Mouse (Mus musculus): Measurements from ENCODE around the gene Tmed6. TPM values are rescaled to one million over a fixed set of nuclear protein-coding genes. Genes with fewer than 3 reads are reported as not detected.
A peak's percentile ranks its signal among the peaks of the same experiment; 100 is the strongest.
"Not testable (repeated sequence)": the region's sequence is repeated elsewhere in the genome, so short reads cannot be mapped to it uniquely, and the experiment has no call there.

The Tmed6 gene
- not detected in 2 replicates for polyA plus RNA-seq (2012; rRNA removed)

DNA sequence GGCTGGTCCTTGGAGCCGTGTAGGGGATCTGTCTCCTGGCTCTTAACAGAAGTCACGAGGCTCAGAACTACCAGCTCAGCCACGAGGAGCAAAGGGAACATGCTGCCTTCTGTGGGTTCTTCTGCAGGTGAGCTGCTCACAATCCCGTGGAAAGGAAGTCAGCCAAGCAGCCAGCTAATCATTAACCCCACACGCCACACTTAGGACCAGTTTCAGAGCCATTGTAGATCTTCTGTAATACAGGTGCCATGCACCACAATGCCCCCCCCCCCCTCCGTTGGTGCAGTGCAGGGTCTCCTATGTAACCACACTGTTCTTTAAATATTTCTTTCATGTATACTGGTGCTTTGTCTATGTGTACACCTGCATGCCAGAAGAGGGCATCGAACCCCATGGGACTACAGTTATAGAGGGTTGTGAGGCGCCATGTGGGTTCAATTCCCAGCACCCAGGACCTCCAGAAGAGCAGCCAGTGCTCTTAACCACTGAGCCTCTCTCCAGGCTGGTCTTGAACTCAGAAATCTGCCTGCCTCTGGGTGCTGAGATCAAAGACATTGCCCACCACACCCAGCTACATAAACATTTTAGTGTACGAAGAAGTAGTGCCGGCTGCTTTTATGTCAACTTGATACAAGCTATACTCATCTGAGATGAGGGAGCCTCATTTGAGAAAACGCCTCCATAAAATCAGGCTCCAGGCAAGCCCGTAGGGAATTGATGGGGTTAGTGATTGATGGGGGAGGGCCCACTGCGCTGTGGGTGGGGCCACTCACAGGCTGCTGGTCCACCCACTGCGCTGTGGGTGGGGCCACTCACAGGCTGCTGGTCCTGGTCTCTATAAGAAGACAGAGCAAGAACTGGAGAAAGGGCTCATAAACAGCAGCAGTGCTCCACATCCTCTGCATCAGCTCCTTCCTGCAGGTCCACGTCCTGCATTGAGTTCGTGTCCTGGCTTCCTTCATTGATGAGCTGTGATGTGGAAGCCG lies at the start of gene Tmed6:
Gene Tmed6, minus strand, starts transcription at position 134 of the 986 bp plus-strand sequence.
- DNase-seq (ENCODE audit: low spot score) = no peak

DNA sequence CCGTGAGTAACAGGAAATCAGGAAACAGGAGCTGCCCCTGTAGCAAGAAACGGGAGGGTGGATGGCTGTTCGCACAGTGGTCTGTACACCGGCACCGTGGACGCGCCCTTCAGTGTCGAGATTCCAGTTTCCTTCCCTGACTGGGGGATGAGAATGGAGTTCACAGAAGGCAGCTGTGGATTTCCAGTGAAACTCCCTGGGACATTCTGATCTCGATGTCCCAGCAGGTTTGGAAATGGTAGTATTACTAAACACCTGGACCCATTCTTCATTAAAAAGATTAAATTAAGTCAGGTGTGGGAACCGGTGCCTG lies 49.5 kb upstream of the Tmed6 start:
- no peak for DNase-seq (ENCODE audit: low spot score)

- DNase-seq (ENCODE audit: low spot score) = no peak
Measured at GRCm38 (mm10) chr8:107114150-107115007, 48.9 kb upstream of the Tmed6 start.

DNA sequence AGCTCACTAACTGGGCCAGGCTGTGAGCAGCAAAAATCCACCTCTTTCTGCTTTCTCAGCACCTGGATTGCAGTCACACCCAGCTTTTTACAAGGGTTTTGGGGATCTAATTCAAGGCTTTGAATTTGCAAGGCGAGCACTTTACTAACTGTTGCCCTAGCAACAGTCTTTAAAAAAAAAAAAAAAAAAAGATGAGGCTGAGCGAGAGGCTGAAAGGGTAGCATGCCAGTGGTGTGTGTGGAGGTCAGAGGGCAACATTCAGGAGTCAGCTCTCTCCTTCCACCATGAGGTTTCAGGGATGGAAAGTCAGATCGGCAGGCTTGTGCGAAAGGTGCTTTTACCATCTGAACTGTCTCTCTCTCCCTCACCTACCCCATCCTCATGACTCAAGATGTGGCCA lies 47.8 kb upstream of the Tmed6 start:
- DNase-seq (ENCODE audit: low spot score) = no peak

DNA sequence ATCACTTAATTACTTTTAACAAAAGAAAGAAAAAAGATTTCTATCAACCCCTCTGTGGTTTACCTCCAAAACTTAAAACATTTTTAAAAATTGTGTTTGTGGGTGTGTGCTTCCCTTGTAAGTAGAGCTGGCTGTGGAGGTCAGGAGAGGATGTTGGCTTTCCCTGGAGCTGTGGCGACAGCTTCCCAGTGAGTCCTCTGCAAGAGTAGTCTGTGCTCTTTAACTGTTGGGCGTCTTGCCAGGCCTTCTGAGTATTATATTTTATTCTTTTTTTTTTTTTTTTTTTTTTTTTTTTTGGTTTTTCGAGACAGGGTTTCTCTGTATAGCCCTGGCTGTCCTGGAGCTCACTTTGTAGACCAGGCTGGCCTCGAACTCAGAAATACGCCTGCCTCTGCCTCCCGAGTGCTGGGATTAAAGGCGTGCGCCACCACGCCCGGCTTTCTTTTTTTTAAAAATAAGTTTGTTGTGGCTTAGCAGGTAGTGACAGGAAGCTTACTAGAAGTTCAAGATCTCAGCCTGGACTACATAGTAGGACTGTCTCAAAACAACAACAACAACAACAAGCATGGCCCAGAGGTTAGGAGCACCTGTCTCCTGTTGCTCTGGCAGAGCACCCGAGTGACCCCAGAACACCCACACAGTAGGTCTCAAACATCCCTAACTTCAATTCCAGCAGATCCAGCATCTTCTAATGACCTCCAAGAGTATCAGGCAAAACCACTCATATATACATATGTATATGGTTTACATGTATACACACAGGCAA lies 46.1 kb upstream of the Tmed6 start:
- no peak for DNase-seq (ENCODE audit: low spot score)

- DNase-seq (ENCODE audit: low spot score) = no peak
Measured at GRCm38 (mm10) chr8:107110629-107111330, 45.3 kb upstream of the Tmed6 start.

DNA sequence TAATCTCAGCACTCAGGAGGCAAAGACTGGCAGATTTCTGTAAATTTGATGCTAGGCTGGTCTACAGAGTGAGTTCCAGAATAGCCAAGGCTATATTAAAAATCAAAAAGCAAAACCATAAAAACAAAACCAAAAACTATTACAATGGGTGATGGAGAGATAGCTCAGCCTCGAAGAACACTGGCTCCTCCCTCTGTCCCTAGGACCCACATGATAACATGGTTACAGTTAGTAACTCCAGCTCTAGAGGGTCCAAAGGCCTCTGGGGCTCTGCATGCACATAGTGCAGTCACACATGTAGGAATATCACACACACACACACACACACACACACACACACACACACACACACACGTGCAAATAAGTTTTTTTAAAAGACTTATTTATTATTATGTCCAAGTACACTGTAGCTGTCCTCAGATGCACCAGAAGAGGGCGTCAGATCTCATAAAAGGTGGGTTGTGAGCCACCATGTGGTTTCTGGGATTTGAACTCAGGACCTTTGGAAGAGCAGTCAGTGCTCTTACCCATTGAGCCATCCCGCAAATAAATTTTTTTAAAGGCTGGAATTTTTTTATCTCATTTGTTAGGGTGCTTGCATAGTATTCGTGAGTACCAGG lies 44.5 kb upstream of the Tmed6 start:
- DNase-seq (ENCODE audit: low spot score) = no peak

- DNase-seq (ENCODE audit: low spot score) = no peak
Measured at GRCm38 (mm10) chr8:107108978-107109720, 43.7 kb upstream of the Tmed6 start.

DNA sequence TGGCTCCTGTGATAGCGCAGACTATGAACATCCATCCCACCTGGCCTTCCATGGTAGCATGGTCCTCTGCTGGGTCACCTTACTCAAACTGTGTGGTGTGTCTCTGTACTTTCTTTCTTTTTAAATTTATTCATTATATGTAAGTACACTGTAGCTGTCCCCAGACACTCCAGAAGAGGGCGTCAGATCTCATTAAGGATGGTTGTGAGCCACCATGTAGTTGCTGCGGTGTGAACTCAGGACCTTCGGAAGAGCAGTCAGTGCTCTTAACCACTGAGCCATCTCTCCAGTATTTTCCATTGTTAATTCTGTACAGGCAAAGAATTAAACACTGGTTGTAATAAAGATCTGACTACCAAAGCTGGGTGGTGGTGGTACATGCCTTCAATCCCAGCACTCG lies 42.6 kb upstream of the Tmed6 start:
- DNase-seq (ENCODE audit: low spot score) = not testable (repeated sequence)

DNA sequence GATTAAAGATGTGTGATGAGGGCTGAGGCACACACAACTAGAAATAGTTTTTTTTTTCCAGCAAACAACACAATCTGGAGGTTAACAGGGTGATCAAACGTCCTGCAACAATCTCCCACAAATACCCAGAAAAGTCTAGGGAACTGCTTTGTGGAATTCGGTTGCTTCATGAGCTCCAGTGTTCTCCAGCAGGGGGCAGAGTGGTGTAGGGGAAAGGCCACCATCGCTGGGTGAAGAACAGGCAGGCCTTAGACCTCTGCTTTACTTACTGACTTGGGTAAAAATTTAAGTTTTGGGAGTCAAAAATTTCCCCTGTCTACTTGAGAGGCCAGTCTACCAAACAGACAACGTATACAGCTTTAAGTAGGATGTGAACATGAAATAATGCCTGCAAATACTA lies 39.1 kb upstream of the Tmed6 start:
- DNase-seq (ENCODE audit: low spot score) = peak; percentile 47

DNA sequence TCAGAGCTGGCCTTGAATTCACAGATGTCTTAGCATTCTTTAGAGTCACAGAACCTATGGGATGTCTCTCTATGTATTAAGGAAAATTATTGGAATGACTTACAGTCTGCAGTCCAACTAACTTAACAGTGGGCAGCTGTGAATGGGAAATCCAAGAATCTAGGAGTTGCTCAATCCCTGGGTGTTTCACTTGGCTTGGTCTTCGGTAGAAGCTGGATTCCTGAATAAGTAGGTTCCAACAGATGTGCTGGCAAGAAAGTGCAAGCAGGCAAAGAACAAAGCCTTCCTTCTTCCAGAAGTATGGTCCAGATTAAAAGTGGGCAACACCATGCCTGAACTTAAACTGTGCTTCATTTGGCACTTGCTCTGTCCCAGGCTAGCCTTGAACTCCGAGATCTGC lies 35.2 kb upstream of the Tmed6 start:
- no peak for DNase-seq (ENCODE audit: low spot score)

GRCm38 (mm10) chr8:107096366-107097036 lies 31.1 kb upstream of the Tmed6 start, which contains the start of gene Terf2:
Gene Terf2, minus strand, starts transcription at chr8:107096547.
- peak; percentile 86 for DNase-seq (ENCODE audit: low spot score)

DNA sequence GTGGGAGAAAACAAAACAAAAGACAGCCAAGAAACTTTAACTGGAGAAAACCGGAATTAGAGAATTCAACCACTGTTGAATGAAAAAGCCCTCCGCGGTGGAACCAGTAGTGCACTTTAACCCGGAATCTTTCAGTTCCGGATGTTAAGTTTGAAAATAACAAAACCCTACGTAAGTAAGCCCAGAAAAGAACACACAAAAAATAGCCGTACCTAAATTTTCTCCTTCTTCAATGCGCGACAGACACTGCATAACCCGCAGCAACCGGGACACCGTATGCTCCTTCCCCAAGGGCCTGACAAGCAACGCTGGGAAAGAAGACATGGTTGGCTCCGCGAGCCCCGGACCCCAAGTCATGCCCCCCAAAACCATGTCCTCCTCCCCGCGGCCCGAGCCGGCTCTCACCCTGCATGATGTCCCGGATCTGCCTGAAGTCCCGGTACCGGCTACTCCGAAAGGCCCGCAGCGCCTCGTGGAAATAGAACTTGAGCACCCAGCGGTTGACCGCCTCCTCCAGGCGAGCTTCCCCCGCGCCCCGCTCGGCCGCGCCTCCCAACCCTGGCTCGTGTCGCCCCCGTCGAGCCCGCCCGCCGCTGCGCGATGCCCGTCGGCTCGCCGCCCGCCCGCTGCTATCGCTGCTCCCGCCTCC lies 30.4 kb upstream of the Tmed6 start:
- no peak for DNase-seq (ENCODE audit: low spot score)

DNA sequence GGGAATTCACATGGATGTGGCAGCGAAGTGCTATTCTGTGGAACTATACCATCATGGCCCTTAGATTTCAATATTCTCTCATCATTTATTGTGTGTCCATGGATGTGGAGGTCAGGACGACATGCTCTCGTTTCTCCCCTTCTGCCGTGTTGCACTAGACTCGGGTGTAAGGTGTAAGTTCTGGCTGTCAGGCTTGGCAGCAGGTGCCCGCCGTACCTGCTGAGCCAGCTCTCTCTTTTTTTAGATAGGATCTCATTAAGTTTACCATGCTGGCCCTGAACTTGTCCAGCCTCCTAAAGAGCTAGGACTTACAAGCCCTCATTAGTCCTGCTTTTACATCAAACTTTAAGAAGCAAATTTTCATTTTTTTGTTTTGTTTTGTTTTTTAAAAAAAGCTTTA lies 25.1 kb upstream of the Tmed6 start:
- DNase-seq (ENCODE audit: low spot score) = no peak

GRCm38 (mm10) chr8:107088526-107089063 lies 23.2 kb upstream of the Tmed6 start:
- DNase-seq (ENCODE audit: low spot score) = no peak

GRCm38 (mm10) chr8:107086018-107086417 lies 20.6 kb upstream of the Tmed6 start:
- DNase-seq (ENCODE audit: low spot score) = no peak

GRCm38 (mm10) chr8:107085358-107085757 lies 19.9 kb upstream of the Tmed6 start:
- no peak for DNase-seq (ENCODE audit: low spot score)

GRCm38 (mm10) chr8:107076239-107076888 lies 10.9 kb upstream of the Tmed6 start:
- DNase-seq (ENCODE audit: low spot score) = no peak
